Mouse (Mus musculus) testis, postnatal 10 days (tissue): ENCODE data around the gene Pramel4.
"Not testable (repeated sequence)": the region's sequence is repeated elsewhere in the genome, so short reads cannot be mapped to it uniquely, and the experiment has no call there.

Source experiments
- DNase-seq: peaks from one replicate; pipeline ENCODE4 v3.0.0; 2021; ENCODE audit warnings: low spot score

Gene Pramel4

GRCm38 (mm10) chr4:144058826-144059225 lies at the start of gene Pramel4:
Gene Pramel4, plus strand, starts transcription at chr4:144059126.
- not testable (repeated sequence) for DNase-seq

GRCm38 (mm10) chr4:144106174-144106573 lies 47.2 kb downstream of the Pramel4 start, which contains the start of gene Gm13102:
Gene Gm13102, plus strand, starts transcription at chr4:144106474.
- not testable (repeated sequence) for DNase-seq
